In the genomic region with DNA sequence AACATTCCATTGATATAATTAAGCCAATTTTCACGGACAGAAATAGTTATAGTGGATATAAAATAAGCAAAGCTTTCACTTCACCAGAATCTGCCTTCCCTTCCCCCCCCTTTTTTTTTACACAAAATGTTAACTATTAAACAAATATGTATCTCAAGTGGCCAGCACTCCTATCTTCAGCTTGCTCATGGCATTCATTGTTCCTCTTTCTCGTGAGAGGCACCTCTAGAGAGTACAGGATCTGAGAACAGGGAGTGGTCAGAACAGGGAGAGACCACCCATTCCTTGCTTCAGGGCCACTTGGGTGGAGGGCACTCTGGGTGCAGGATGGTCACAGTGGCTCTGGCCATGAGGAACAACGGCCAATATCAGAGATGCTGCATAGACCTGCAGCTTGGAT, we compare ENCODE assay signal across 16 mouse cellular contexts. TPM values are rescaled to one million over a fixed set of nuclear protein-coding genes. Genes with fewer than 3 reads are reported as not detected.
DNase-seq lines count a peak whose midpoint lies in the region; ATAC-seq lines count a peak whose summit lies in the region.
"Had no signal": no experiment of that assay in that cellular context is flagged by ENCODE, and none has a peak within 500 bp of the region (broad histone marks: within the 10 kb centered on the region; RNA-seq: fewer than 3 reads in every experiment).

No protein-coding gene starts in this region.

- H3K9me3 ChIP-seq in hindbrain, embryonic 13.5 days, result no peaks in the 10 kb centered on the region
- no peaks in the 10 kb centered on the region for H3K9me3 ChIP-seq in hindbrain, embryonic 11.5 days (ENCODE audit: control insufficient read depth, low read length)
- no peaks in the 10 kb centered on the region for H3K9me3 ChIP-seq in neural tube, embryonic 13.5 days
- H3K9me3 ChIP-seq in neural tube, embryonic 15.5 days (replicated peaks), result no peaks in the 10 kb centered on the region
- no peaks in the 10 kb centered on the region for H3K9me3 ChIP-seq in limb, embryonic 10.5 days (replicated peaks)
- H3K9me3 ChIP-seq: neural tube, embryonic 12.5 days had no signal

- peaks cover 93% of the 10 kb centered on the region for H3K27me3 ChIP-seq in hindbrain, embryonic 13.5 days
- peaks cover 64% of the 10 kb centered on the region for H3K27me3 ChIP-seq in hindbrain, embryonic 11.5 days (ENCODE audit: control insufficient read depth, insufficient read depth, low read length)
- peaks cover 98% of the 10 kb centered on the region for H3K27me3 ChIP-seq in neural tube, embryonic 13.5 days
- peaks cover 84% of the 10 kb centered on the region for H3K27me3 ChIP-seq in neural tube, embryonic 15.5 days (replicated peaks)
- peaks cover 51% of the 10 kb centered on the region for H3K27me3 ChIP-seq in limb, embryonic 10.5 days (ENCODE audit: low read depth, poor library complexity, severe bottlenecking)

- 52% methylated on average over 3 of the region's 3 CpGs for WGBS in hindbrain, embryonic 13.5 days
- WGBS in hindbrain, embryonic 11.5 days, result 66% methylated on average over 3 of the region's 3 CpGs
- 56% methylated on average over 3 of the region's 3 CpGs for WGBS in neural tube, embryonic 13.5 days
- 59% methylated on average over 3 of the region's 3 CpGs for WGBS in neural tube, embryonic 15.5 days
- WGBS in limb, embryonic 10.5 days, result 61% methylated on average over 3 of the region's 3 CpGs

- H3K4me3 ChIP-seq in hindbrain, embryonic 13.5 days, result no peak overlapping the region
- H3K4me3 ChIP-seq in hindbrain, embryonic 11.5 days (ENCODE audit: low read depth, low read length), result no peak overlapping the region
- no peak overlapping the region for H3K4me3 ChIP-seq in neural tube, embryonic 13.5 days
- no peak overlapping the region for H3K4me3 ChIP-seq in neural tube, embryonic 15.5 days (replicated peaks)
- peak overlapping the region; percentile 97; the same call in 1 of the 2 replicates for H3K4me3 ChIP-seq in limb, embryonic 10.5 days
- H3K4me3 ChIP-seq: neural tube, embryonic 12.5 days had no signal

- H3K9ac ChIP-seq in hindbrain, embryonic 13.5 days, result peak overlapping the region; percentile 49; the same call in 1 of the 2 replicates
- H3K9ac ChIP-seq in hindbrain, embryonic 11.5 days (ENCODE audit: low read depth, low read length), result no peak overlapping the region
- no peak overlapping the region for H3K9ac ChIP-seq in neural tube, embryonic 13.5 days
- no peak overlapping the region for H3K9ac ChIP-seq in neural tube, embryonic 15.5 days (replicated peaks)
- H3K9ac ChIP-seq: neural tube, embryonic 12.5 days had no signal

- H3K36me3 ChIP-seq in hindbrain, embryonic 13.5 days, result no peaks in the 10 kb centered on the region
- H3K36me3 ChIP-seq in hindbrain, embryonic 11.5 days (ENCODE audit: control insufficient read depth, insufficient read depth, low read length), result no peaks in the 10 kb centered on the region
- no peaks in the 10 kb centered on the region for H3K36me3 ChIP-seq in neural tube, embryonic 13.5 days
- no peaks in the 10 kb centered on the region for H3K36me3 ChIP-seq in neural tube, embryonic 15.5 days
- peaks cover 60% of the 10 kb centered on the region for H3K36me3 ChIP-seq in limb, embryonic 10.5 days
- H3K36me3 ChIP-seq: neural tube, embryonic 12.5 days had no signal

- no peak for DNase-seq in hindbrain, embryonic 11.5 days (ENCODE audit: low spot score)
- no peak for DNase-seq in limb, embryonic 10.5 days (ENCODE audit: low spot score)
- no peak for DNase-seq in frontal cortex, postnatal 25 days (ENCODE audit: low spot score in 2 of 2)
- no peak for DNase-seq in spleen, postnatal 10 days (ENCODE audit: low spot score in 2 of 2)
- DNase-seq in testis, postnatal 10 days (ENCODE audit: low spot score), result no peak
- DNase-seq: cerebellum, adult 18-20 months; gastrocnemius, postnatal 14 days; kidney, adult 18-20 months; liver; thymus, postnatal 4 days had no signal

- ATAC-seq in hindbrain, embryonic 13.5 days (ENCODE audit: low FRiP score), result no peak
- ATAC-seq in hindbrain, embryonic 11.5 days (ENCODE audit: low FRiP score), result no peak
- no peak for ATAC-seq in neural tube, embryonic 13.5 days (ENCODE audit: low read depth)
- ATAC-seq in neural tube, embryonic 15.5 days (ENCODE audit: low FRiP score), result no peak
- ATAC-seq: midbrain, embryonic 16.5 days had no signal

- H3K27ac ChIP-seq in hindbrain, embryonic 13.5 days, result peak overlapping the region; percentile 32; the same call in 1 of the 2 replicates
- no peak overlapping the region for H3K27ac ChIP-seq in hindbrain, embryonic 11.5 days (ENCODE audit: low read depth, low read length)
- H3K27ac ChIP-seq in neural tube, embryonic 13.5 days (replicated peaks), result no peak overlapping the region
- H3K27ac ChIP-seq in neural tube, embryonic 15.5 days (replicated peaks), result no peak overlapping the region
- peak overlapping the region; percentile 26; the same call in 1 of the 2 replicates for H3K27ac ChIP-seq in limb, embryonic 10.5 days
- H3K27ac ChIP-seq: neural tube, embryonic 12.5 days had no signal

- peaks cover 42% of the 10 kb centered on the region for H3K4me1 ChIP-seq in hindbrain, embryonic 13.5 days (replicated peaks)
- H3K4me1 ChIP-seq in hindbrain, embryonic 11.5 days (replicated peaks; ENCODE audit: control insufficient read depth, insufficient read depth, low read length), result peaks cover 13% of the 10 kb centered on the region
- peaks cover 70% of the 10 kb centered on the region for H3K4me1 ChIP-seq in neural tube, embryonic 13.5 days (replicated peaks)
- peaks cover 31% of the 10 kb centered on the region for H3K4me1 ChIP-seq in neural tube, embryonic 15.5 days
- peaks cover 98% of the 10 kb centered on the region for H3K4me1 ChIP-seq in limb, embryonic 10.5 days

- peak overlapping the region; percentile 61 for H3K4me2 ChIP-seq in hindbrain, embryonic 13.5 days
- no peak overlapping the region for H3K4me2 ChIP-seq in hindbrain, embryonic 11.5 days (replicated peaks; ENCODE audit: low read depth, low read length)
- H3K4me2 ChIP-seq in neural tube, embryonic 13.5 days, result peak overlapping the region; percentile 65; the same call in 1 of the 2 replicates
- no peak overlapping the region for H3K4me2 ChIP-seq in neural tube, embryonic 15.5 days
- H3K4me2 ChIP-seq: neural tube, embryonic 12.5 days had no signal

RNA-seq across cellular contexts. Expression of a gene that starts 5.9 kb away (rescaled TPM):
- polyA plus RNA-seq in hindbrain, embryonic 13.5 days (2015; fragmentation: Nextera tagmentation; extraction: Ambion mirVana), result 16.1 and 17.2 TPM in 2 replicates
- polyA plus RNA-seq in hindbrain, embryonic 11.5 days (2014; fragmentation: Nextera tagmentation; extraction: Ambion mirVana), result 17.6 and 21.8 TPM in 2 replicates
- polyA plus RNA-seq in neural tube, embryonic 13.5 days (2015; fragmentation: Nextera tagmentation; extraction: Ambion mirVana), result 10.0 and 12.4 TPM in 2 replicates
- polyA plus RNA-seq in neural tube, embryonic 15.5 days (2015; fragmentation: Nextera tagmentation; extraction: Ambion mirVana), result 7.7 and 9.0 TPM in 2 replicates
- 67.4 and 93.9 TPM in 2 replicates for polyA plus RNA-seq in limb, embryonic 10.5 days (2016; fragmentation: Nextera tagmentation; extraction: Ambion mirVana)

RNA-seq across cellular contexts. Expression of a gene that starts 36.9 kb away (rescaled TPM):
- not detected in 2 replicates for polyA plus RNA-seq in hindbrain, embryonic 13.5 days (2015; fragmentation: Nextera tagmentation; extraction: Ambion mirVana)
- not detected in 2 replicates for polyA plus RNA-seq in hindbrain, embryonic 11.5 days (2014; fragmentation: Nextera tagmentation; extraction: Ambion mirVana)
- polyA plus RNA-seq in neural tube, embryonic 13.5 days (2015; fragmentation: Nextera tagmentation; extraction: Ambion mirVana), result not detected in 2 replicates
- polyA plus RNA-seq in neural tube, embryonic 15.5 days (2015; fragmentation: Nextera tagmentation; extraction: Ambion mirVana), result not detected in 2 replicates
- not detected in 2 replicates for polyA plus RNA-seq in limb, embryonic 10.5 days (2016; fragmentation: Nextera tagmentation; extraction: Ambion mirVana)
- polyA plus RNA-seq: heart, postnatal 0 days; midbrain, embryonic 16.5 days; neural tube, embryonic 12.5 days had no signal

Comparison
In these comparisons a context has a peak if more than half of its experiments do, and no peak if none do; other contexts are left out.
1. H3K27ac ChIP-seq: peak in hindbrain, embryonic 13.5 days (single experiment) and limb, embryonic 10.5 days (single experiment); none in hindbrain, embryonic 11.5 days (single experiment), neural tube, embryonic 13.5 days (single experiment) and neural tube, embryonic 15.5 days (single experiment).
2. H3K4me2 ChIP-seq: peak in hindbrain, embryonic 13.5 days (single experiment) and neural tube, embryonic 13.5 days (single experiment); none in hindbrain, embryonic 11.5 days (single experiment) and neural tube, embryonic 15.5 days (single experiment).